Mouse (Mus musculus) duodenum, adult 2 months (tissue): Measurements from ENCODE around the gene Ptma. TPM values are rescaled to one million over a fixed set of nuclear protein-coding genes. Genes with fewer than 3 reads are reported as not detected.

Experiments used
- polyA plus RNA-seq: library from polyadenylated mRNA; depleted of rRNA; stranded (reverse); fragments of >200 nt; gene quantifications from 2 replicates; pipeline ENCODE4 v1.2.3, GENCODE M21; 2012; ENCODE audit warnings: low replicate concordance; rRNA removed

The Ptma gene
- polyA plus RNA-seq, result 900 and 1,067 TPM in 2 replicates

GRCm38 (mm10) chr1:86526116-86526788 is at the start of gene Ptma:
Gene Ptma, plus strand, starts transcription at chr1:86526726.

Other genes starting within 250 kb of the Ptma start
- 29.0 and 82.3 TPM in 2 replicates for gene B3gnt7, start 223.9 kb upstream of the Ptma start, polyA plus RNA-seq
- 4.2 and 4.9 TPM in 2 replicates for gene Ncl, start 167.3 kb upstream of the Ptma start, polyA plus RNA-seq
- 6.0 and 8.6 TPM in 2 replicates for gene Nmur1, start 100.5 kb upstream of the Ptma start, polyA plus RNA-seq
- gene Tex44, start 100.4 kb upstream of the Ptma start, polyA plus RNA-seq, result 0.13 TPM in 1 of 2 replicates, not detected in the other
- 5.8 and 10.1 TPM in 2 replicates for gene Pde6d, start 55.9 kb downstream of the Ptma start, polyA plus RNA-seq
- gene Cops7b, start 56.2 kb downstream of the Ptma start, polyA plus RNA-seq, result 17.5 and 20.4 TPM in 2 replicates
- gene Nppc, start 143.8 kb downstream of the Ptma start, polyA plus RNA-seq, result 0.11 and 0.29 TPM in 2 replicates
- gene Dis3l2, start 177.1 kb downstream of the Ptma start, polyA plus RNA-seq, result 6.6 and 7.7 TPM in 2 replicates